Mouse (Mus musculus) myocyte (in vitro differentiated cells): ENCODE data around the gene Gnptg.

Experiments used
- MYOD1 ChIP-seq, 3 experiments: IDR thresholded peaks; one replicate each; pipeline ENCODE4 v1.6.1; 2011; ENCODE audit warnings: control low read depth in 2 of 3, low read depth in 2 of 3, mild to moderate bottlenecking in 2 of 3, moderate library complexity in 1 of 3; ENCODE audit not compliant: insufficient read length in 2 of 3, control insufficient read depth in 1 of 3
- USF1 ChIP-seq: IDR thresholded peaks from one replicate; pipeline ENCODE4 v1.6.1; 2011; ENCODE audit warnings: low read depth, mild to moderate bottlenecking, control low read depth, moderate library complexity

- TF ChIP-seq MYOD1 (IDR thresholded peaks at IDR 0.05; ENCODE audit: control insufficient read depth in 1 of 3, insufficient read length in 2 of 3, low read depth in 2 of 3) (peak in 1 of 3 experiments; percentile 39), USF1 (no peak)
These were observed 51.5 kb downstream of the Gnptg start, which contains the start of gene Unkl for GRCm38 (mm10) chr17:25188150-25189031.
